Mouse (Mus musculus): Measurements from ENCODE around the gene Xrcc1. TPM values are rescaled to one million over a fixed set of nuclear protein-coding genes. Genes with fewer than 3 reads are reported as not detected.

The Xrcc1 gene
- total RNA-seq, 2 experiments from 2014 or later: 37.6 to 41.3 TPM

DNA sequence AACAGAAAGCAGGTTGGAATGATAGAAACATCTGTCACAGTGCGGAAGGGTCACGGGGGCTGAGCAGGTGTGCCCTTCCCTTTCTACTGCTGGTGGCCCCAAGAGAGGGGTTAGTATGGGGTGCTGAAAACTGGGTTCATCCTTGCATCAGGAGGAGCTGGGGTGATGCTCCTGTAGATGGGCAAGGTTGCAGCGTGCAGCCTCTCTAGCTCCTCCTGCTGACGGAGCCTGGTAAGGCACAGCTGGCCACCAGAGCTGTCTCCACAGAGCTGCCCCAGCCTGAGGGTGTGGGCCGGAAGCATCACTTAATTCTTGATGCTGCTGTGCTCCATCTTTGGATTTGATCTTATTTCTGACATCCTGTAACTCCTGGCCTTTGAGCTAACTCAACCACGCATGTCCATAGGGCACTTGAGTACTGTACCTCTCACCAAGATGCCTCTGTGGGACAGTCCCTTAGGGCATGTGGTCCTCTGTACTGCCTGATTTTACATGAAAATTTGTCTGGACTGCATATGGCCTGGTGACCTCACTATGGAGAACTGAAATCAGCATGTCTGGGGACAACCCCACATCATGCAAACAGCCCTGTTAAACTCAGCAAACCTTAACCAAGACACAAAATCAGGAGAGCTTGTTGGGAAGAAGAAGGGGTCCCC is 18.6 kb downstream of the Xrcc1 start:
- peak; percentile 75 to 79 for DNase-seq

DNA sequence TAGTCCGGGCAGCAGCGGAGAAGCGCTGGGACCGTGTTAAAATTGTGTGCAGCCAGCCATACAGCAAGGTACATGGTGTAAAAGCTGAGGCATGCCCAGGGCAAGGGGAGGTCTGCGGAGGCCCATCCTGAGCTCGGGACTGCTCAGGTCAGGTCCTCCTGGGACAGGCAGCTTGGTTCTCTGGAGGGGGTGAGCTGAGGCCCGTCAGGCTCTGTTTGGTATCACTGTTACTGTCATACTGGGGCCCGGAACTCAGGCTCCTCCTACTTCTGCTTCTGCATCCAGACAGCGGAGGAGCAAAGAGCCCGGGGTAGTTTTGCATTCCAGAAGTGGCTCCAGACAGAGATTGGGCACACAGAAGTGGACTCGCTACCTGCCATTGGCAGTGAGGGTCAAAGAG is 19.5 kb downstream of the Xrcc1 start:
- DNase-seq: no peak

- no peak for DNase-seq
These were observed 20.1 kb downstream of the Xrcc1 start for GRCm38 (mm10) chr7:24566206-24566605.

DNA sequence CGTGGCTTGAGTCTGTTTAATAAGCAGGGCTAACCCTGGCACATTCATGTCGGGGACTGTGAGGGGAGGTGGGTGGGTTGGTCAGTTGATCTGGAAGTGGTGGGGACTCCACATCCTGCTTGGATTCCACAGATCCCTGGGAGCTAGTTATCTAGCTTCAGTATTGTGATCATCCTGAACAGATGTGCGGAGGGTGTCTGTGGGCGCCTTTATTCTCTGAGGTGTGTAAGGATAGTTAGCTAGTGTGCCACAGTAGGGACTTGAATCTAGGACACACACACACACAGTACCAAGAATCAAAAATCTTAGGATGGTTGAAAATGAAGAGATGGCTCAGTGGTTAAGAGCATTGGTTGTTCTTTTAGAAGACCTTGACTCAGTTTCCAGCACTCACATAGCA is 22.4 kb downstream of the Xrcc1 start:
- no peak for DNase-seq

- no peak for DNase-seq
These were observed 25.0 kb downstream of the Xrcc1 start for GRCm38 (mm10) chr7:24571071-24571470.

- DNase-seq: no peak
These were observed 26.4 kb downstream of the Xrcc1 start for GRCm38 (mm10) chr7:24572455-24572854.

DNA sequence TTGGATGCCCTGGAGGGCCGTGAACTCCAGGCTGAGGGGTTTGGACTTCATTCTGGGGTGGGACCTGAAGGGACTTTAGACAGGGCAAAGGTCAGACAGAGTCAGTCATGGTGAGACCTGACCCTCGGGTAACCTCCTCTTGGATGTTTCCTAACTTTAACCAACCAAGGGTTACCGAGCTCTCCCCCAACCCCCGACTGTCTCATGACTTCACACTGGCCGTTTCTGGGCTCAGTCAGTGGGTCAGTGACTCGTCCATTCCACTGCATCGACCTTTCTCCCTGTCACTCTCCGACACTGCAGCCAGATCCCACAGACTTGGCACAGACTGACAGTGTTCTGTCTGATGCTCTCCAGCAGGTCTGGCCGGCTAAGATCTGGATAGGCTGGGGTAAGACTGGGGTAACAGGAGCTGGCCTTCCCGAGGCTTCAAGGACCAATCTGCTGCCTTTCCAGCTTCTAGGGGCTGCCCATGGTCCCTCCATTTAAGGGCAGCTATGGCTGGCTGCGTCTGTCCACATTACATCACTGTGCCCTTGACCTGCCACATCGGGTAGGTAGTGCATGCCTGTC is 28.2 kb downstream of the Xrcc1 start:
- DNase-seq: peak in 1 of 2 experiments; percentile 36

DNA sequence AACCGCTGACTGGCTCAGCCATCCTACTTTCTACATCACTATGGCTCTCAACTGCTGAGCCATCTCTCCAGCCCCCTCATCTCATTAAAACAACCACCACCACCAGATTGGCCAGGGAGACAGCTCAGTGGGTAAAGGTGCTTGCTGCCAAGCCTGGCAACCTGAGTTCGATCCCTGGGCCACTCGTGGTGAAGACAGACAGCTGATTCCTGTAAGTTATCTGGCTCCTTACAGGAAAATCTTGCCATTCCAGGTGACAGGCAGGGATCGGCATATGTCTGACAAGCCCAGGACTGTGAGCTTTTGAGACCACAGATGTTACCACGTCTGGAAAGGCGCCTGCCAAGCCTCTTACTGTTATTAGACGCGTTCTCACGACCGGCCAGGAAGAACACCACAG is 31.7 kb downstream of the Xrcc1 start:
- DNase-seq: no peak

GRCm38 (mm10) chr7:24584876-24585275 is 38.8 kb downstream of the Xrcc1 start:
- peak in 1 of 2 experiments; percentile 55 for DNase-seq

GRCm38 (mm10) chr7:24585995-24586394 is 39.9 kb downstream of the Xrcc1 start:
- no peak for DNase-seq

DNA sequence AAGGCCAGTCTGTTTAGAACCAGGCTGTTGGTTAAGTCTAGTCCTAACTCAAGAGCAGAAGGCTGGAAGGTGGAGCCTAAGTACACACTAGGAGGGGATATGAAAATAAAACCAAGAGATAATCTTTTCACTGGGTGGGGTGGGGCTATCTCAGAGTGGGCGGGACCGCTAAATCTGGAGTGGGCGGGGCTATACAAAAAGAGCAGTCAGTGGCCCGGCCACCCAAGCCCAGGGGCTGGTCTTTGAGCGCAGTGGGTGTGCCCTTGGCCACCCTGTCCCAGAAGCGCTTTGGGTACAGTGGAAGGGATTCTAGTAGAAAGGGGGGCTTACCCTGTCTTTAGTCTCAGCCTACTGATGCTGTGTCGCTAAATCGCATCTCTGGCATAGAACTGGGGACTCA is 40.7 kb downstream of the Xrcc1 start:
- DNase-seq: no peak

DNA sequence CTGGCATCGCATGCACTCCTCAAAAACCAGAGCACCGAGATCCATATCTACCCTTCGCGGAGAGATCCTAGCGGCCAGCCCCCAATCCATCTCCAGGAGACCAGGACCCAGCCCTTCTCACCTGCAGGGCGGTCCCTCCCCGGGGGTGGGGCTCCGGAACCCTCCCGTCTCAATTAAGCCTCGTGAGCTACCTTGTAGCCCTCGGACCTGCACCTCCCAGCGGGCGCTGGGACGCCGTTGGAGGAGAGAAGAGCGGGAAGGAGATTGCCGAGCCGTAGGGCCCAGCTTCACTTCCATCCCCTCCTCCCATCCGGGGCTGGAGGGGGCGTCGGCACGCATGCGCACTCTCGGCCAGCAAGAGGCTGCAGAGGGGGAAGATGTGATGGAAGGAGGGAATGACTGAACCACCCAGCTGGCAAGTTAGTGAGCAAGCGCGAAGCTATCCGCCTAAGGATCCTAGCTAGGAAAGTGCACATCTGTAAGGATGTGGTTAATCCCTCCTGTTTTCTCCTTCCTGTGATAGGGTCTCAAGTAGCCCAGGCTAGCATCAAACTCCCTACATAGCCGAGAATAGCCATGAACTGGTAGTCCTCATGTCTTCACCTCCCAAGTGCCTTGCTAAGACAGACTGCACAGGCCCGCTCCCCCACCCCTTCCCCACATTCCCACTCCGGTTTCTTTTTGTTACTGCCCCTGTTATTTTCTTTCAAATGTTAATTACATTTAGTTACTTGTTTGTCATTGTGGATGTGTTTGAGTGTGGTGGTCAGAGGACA is 41.4 kb downstream of the Xrcc1 start, which contains the start of the genes Ethe1 and Zfp575:
Gene Ethe1 (plus strand): TSS at position 214 of the 776 bp plus-strand sequence.
Gene Zfp575 (minus strand): TSS at position 312 of the 776 bp plus-strand sequence.
- DNase-seq: peak in 1 of 2 experiments; percentile 40

GRCm38 (mm10) chr7:24588336-24588735 is 42.2 kb downstream of the Xrcc1 start:
- DNase-seq: peak; percentile 73 to 78

GRCm38 (mm10) chr7:24591735-24592134 is 45.6 kb downstream of the Xrcc1 start:
- DNase-seq: no peak

GRCm38 (mm10) chr7:24592163-24592562 is 46.1 kb downstream of the Xrcc1 start:
- no peak for DNase-seq

GRCm38 (mm10) chr7:24592781-24593180 is 46.7 kb downstream of the Xrcc1 start:
- no peak for DNase-seq

DNA sequence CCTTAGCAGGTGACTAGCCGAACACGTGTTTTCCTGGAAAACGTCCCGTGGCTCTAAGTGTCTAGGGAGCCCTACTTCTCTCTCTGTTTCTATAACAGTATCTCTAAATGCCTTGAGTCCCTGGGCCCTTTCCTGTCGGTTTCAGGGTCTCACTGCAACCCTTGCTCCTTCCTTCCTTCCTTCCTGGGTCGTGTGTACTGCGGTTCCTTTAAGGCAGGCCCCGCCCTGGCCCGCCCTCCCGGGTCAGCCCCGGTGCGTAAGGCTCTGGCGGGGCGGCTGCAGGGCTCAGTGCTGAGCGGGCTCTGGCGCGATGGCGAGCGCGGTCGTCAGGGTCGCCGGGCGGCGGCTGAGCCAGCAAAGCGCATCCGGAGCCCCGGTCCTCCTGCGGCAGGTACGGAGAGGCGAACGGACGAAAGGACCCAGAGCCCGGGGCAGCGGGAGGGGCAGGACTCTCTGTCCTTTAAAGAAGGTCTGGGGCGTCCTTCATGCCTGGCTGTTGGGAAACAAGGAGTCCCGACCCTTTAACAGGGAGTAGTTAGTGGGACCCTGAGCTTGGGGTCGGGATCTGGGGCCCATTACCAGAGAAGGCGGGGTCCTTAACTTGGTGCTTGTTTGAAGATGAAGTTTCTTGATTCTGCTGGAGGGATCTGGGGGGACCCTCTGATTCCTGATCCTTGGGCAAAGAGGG is 47.7 kb downstream of the Xrcc1 start:
- DNase-seq: peak; percentile 88 to 91

GRCm38 (mm10) chr7:24594309-24594803 is 48.3 kb downstream of the Xrcc1 start:
- no peak for DNase-seq

DNA sequence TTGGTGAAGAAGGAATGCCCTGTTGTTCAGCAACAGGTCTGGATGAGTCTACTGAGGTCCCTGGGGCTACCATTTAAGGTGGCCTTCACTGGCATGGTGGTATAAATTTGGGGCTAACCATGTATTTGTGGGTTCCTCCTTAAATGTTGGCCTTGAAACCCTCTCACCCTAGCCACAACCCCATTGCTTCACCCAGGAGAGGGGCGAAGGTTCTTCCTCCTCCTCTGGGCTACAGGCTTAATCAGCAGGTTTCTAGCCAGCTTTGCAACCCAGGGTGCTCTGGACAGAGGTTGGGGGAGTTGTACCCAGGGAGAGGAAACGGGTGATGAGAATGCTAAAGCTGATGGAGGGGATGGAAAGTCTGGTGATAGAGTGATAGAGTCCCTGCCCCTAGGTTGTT is 49.4 kb downstream of the Xrcc1 start:
- DNase-seq: no peak

DNA sequence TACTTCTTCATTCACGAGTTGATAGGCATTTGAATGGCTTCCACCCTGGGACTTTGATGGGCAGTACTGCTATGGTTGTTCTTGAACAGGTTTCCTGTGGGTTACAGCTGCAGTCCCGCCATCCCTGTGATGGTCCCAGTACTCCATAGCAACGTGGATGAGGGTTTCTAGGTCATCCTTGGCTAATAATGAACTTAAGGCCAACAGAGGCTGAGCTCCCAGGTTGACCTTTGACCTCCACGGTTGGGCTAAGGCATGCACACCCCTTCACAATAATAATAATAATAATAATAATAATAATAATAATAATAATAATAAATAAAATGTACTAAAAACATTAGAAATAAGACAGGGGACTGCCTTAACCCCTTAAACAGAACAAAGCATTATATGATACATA is 52.0 kb downstream of the Xrcc1 start:
- DNase-seq: no peak

DNA sequence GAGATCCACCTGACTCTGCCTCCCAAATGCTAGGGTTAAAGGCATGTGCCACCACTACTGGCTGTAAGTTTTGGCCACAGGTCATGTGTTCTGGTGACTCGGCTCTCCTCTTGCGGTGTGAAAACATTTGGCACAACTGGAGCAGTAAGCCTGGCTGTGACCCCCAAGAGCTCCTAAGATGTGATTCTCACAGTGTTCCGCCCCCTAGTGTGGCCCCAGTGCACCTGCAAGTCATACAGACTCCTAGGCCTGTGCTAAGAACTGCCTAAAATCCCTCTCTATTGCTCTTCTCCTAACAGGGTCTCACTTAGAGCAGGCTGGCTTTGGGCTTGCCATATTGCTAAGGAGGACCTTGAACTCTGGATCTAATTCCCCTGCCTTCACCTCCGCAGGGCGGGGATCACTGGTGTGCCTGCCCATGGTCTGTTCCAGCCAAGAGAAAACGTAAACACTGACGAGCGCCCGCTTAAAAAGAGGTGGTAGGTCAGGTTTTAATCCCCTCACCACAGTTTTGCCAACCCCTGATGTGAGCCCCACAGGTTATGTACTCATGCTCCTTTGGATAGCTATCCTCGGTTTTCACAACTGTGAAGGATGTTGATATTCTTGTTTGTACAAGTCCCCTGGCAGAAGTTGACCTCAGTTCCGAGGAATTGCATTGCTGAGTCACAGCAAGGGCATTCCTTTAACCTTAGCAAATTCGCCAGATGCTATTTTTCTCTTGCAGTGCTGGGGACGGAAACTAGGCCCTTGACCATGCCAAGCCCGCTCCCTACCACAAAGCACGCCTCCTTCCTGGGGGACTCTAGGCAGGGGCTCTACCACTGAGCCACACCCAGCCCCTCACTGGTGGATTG is 53.4 kb downstream of the Xrcc1 start:
- peak; percentile 46 to 52 for DNase-seq

Data from adrenal gland, postnatal 36 days (tissue).